Mouse (Mus musculus): ENCODE measurements around the gene Dusp13. TPM values are rescaled to one million over a fixed set of nuclear protein-coding genes. Genes with fewer than 3 reads are reported as not detected.

Dusp13 gene
- polyA plus RNA-seq, 1 experiment from 2014 or later = 0.17 TPM

DNA sequence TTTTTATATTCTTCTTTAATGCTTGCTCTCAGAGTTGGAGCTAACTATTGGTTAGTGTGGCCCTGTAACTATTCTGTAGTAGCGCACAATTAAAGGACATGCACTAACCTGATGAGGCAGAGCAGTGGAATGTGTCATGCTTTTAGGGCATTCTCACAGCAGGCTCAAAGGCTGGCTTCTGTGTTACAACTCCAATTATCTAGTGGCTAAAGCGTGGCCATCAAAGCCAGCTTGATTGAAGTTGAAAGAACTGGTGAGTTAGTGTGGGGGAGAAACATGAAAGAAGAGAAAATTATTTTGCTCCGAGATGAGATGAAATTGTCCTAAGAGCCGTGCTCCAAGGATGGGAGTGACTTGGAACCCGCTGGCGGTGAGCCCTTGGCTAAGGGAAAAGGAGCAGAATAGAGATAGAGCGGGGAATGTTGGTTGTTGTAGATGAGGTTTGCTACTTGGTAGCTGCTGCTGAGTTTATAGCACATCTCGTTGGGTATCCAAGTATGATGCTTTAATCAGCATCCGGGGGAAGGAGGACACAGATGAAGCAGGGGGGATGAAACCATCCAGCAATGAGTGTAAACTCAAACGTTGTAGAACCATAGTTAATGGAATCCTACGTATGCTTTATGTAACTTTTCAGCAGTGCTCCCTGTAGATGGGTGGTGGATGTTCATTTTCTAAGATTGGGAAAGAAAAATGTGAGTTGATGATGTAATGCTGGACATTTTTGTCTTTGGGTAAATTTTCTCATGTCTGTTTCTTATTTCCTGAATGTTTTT, 21.7 kb upstream of the Dusp13 start:
- Histone ChIP-seq H3K27ac (ENCODE audit: low read length) (no peak overlapping the region), H3K4me2 (replicated peaks; ENCODE audit: low read depth, low read length) (no peak overlapping the region), H3K9ac (replicated peaks; ENCODE audit: low read length) (no peak overlapping the region), H3K9me3 (ENCODE audit: low read length) (no peaks in the 10 kb centered on the region), H3K36me3 (ENCODE audit: insufficient read depth, low read length) (peaks cover 11% of the 10 kb centered on the region), H3K27me3 (ENCODE audit: insufficient read depth, low read length) (no peaks in the 10 kb centered on the region), H3K4me3 (ENCODE audit: low read length) (no peak overlapping the region), H3K4me1 (ENCODE audit: insufficient read depth, low read length) (peaks cover 3% of the 10 kb centered on the region; the same call in 1 of the 2 replicates)
- ATAC-seq (ENCODE audit: low FRiP score, low TSS enrichment) = no peak
- 79% methylated on average over 11 of the region's 11 CpGs for WGBS

- Histone ChIP-seq H3K27ac (ENCODE audit: low read length) (no peak overlapping the region), H3K4me2 (replicated peaks; ENCODE audit: low read depth, low read length) (no peak overlapping the region), H3K4me1 (ENCODE audit: insufficient read depth, low read length) (peaks cover 6% of the 10 kb centered on the region), H3K9me3 (ENCODE audit: low read length) (no peaks in the 10 kb centered on the region), H3K4me3 (ENCODE audit: low read length) (no peak overlapping the region), H3K9ac (replicated peaks; ENCODE audit: low read length) (no peak overlapping the region), H3K36me3 (ENCODE audit: insufficient read depth, low read length) (no peaks in the 10 kb centered on the region), H3K27me3 (ENCODE audit: insufficient read depth, low read length) (no peaks in the 10 kb centered on the region)
- no peak for ATAC-seq (ENCODE audit: low FRiP score, low TSS enrichment)
- WGBS = 89% methylated on average over 6 of the region's 6 CpGs
Measured at GRCm38 (mm10) chr14:21766398-21766958, 15.5 kb upstream of the Dusp13 start.

DNA sequence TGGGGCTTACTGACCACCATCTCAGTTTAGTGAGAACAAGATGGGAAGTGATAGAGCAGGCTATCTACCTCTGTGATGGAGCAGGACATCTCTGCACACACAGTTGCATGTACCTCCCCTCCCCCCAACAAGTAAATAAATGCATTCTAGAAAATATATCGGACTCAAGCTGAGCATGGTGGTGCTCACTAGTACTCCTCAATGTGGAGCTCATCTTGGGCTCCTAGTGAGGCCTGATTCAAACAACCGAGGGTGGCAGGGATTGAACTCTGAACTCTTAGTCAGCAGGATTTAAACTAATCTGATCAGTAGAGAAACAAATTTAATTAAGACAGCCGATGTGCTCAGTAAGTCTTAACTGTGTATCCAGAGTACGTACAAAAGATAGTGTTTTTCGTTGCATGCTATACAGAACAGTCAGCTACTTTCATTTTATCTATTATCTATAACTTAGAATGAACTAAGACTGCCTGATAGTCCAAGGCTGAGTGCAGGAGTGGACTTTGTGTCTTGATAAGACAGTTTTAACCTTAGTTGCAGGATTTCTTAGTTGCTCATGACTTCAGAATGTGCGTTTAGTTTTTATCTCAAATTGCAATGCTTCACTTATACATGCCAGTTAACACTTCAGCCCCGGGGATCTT, 14.9 kb upstream of the Dusp13 start:
- ATAC-seq (ENCODE audit: low FRiP score, low TSS enrichment) = no peak
- H3K9ac ChIP-seq (replicated peaks; ENCODE audit: low read length) = no peak overlapping the region
- H3K27ac ChIP-seq (ENCODE audit: low read length) = no peak overlapping the region
- H3K4me1 ChIP-seq (ENCODE audit: insufficient read depth, low read length) = peaks cover 7% of the 10 kb centered on the region
- H3K36me3 ChIP-seq (ENCODE audit: insufficient read depth, low read length) = no peaks in the 10 kb centered on the region
- H3K27me3 ChIP-seq (ENCODE audit: insufficient read depth, low read length) = no peaks in the 10 kb centered on the region
- WGBS = 80% methylated on average over 7 of the region's 7 CpGs
- H3K4me2 ChIP-seq (replicated peaks; ENCODE audit: low read depth, low read length) = no peak overlapping the region
- no peak overlapping the region for H3K4me3 ChIP-seq (ENCODE audit: low read length)
- no peaks in the 10 kb centered on the region for H3K9me3 ChIP-seq (ENCODE audit: low read length)

DNA sequence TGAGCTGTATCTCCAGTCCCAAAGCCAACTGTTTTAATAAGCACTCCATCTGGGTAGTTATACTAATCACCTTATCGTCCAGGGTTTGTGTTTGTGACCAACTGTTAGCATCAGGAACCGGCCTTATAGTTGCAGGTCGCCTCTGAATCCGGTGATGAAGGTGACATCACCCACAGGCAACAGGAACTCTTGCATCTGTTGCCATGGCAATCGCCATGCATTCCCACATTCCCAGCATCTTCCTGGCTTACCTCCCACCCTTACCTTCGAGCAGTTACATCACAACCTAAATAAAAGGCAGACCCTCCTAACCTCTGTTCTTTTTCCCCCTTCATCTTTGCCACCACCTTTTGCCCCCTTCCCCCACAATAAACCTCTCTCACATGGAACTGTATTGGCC, 13.7 kb upstream of the Dusp13 start:
- 86% methylated on average over 6 of the region's 6 CpGs for WGBS
- peaks cover 7% of the 10 kb centered on the region for H3K4me1 ChIP-seq (ENCODE audit: insufficient read depth, low read length)
- ATAC-seq (ENCODE audit: low FRiP score, low TSS enrichment) = no peak

DNA sequence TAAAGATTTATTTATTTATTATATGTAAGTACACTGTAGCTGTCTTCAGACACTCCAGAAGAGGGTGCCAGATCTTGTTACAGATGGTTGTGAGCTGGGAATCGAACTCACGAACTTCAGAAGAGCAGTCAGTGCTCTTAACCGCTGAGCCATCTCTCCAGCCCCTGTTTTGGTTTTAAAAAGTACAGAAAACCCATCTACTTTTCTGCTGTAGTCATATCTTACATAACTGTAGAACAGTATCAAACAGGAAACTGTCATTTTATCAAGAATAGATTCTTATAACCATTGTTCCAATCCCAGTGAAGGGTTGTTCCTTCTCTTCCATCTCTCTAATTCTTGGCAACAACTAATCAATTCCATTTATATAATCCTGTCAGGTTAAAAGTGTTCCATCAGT, 12.8 kb upstream of the Dusp13 start:
- Histone ChIP-seq H3K27ac (ENCODE audit: low read length) (no peak overlapping the region), H3K9ac (replicated peaks; ENCODE audit: low read length) (no peak overlapping the region), H3K27me3 (ENCODE audit: insufficient read depth, low read length) (no peaks in the 10 kb centered on the region), H3K4me1 (ENCODE audit: insufficient read depth, low read length) (peaks cover 7% of the 10 kb centered on the region), H3K4me2 (replicated peaks; ENCODE audit: low read depth, low read length) (no peak overlapping the region), H3K4me3 (ENCODE audit: low read length) (no peak overlapping the region), H3K36me3 (ENCODE audit: insufficient read depth, low read length) (no peaks in the 10 kb centered on the region), H3K9me3 (ENCODE audit: low read length) (no peaks in the 10 kb centered on the region)
- no peak for ATAC-seq (ENCODE audit: low FRiP score, low TSS enrichment)
- 84% methylated on average over 3 of the region's 3 CpGs for WGBS

More for the DNA sequence above, 13.7 kb upstream of the Dusp13 start:
- no peak overlapping the region for H3K4me2 ChIP-seq (replicated peaks; ENCODE audit: low read depth, low read length)
- no peaks in the 10 kb centered on the region for H3K27me3 ChIP-seq (ENCODE audit: insufficient read depth, low read length)
- H3K36me3 ChIP-seq (ENCODE audit: insufficient read depth, low read length) = no peaks in the 10 kb centered on the region
- H3K27ac ChIP-seq (ENCODE audit: low read length) = no peak overlapping the region
- no peak overlapping the region for H3K9ac ChIP-seq (replicated peaks; ENCODE audit: low read length)
- H3K4me3 ChIP-seq (ENCODE audit: low read length) = no peak overlapping the region
- H3K9me3 ChIP-seq (ENCODE audit: low read length) = no peaks in the 10 kb centered on the region

GRCm38 (mm10) chr14:21761560-21761959, 10.6 kb upstream of the Dusp13 start:
- H3K27ac ChIP-seq (ENCODE audit: low read length) = no peak overlapping the region

DNA sequence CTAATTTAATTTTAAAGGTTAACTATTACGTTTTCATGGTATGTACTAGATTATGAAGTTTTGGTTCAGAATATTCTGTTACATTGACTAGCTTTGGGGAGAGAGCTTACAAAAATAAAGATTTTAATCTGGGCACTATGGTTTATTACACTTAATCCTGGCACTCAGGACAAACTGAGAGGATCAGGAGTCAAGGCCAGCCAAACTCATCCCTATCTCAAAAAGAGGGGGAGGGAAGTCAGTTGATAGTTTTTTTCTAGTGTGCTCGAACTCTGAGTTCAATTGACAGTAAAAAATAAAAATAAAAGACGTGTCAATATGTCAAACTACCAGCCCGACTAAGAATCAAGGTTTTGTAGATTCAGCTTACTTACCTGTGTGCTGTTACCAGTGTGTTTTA, 2.4 kb upstream of the Dusp13 start:
- no peaks in the 10 kb centered on the region for H3K27me3 ChIP-seq (ENCODE audit: insufficient read depth, low read length)
- no peaks in the 10 kb centered on the region for H3K9me3 ChIP-seq (ENCODE audit: low read length)
- no peak overlapping the region for H3K9ac ChIP-seq (replicated peaks; ENCODE audit: low read length)
- no peaks in the 10 kb centered on the region for H3K36me3 ChIP-seq (ENCODE audit: insufficient read depth, low read length)
- no peak overlapping the region for H3K4me2 ChIP-seq (replicated peaks; ENCODE audit: low read depth, low read length)
- peaks cover 15% of the 10 kb centered on the region for H3K4me1 ChIP-seq (ENCODE audit: insufficient read depth, low read length)
- WGBS = 78% methylated on average over 4 of the region's 4 CpGs
- H3K27ac ChIP-seq (ENCODE audit: low read length) = no peak overlapping the region
- H3K4me3 ChIP-seq (ENCODE audit: low read length) = no peak overlapping the region
- ATAC-seq (ENCODE audit: low FRiP score, low TSS enrichment) = no peak

More at GRCm38 (mm10) chr14:21761560-21761959, 10.6 kb upstream of the Dusp13 start:
- Histone ChIP-seq H3K9ac (replicated peaks; ENCODE audit: low read length) (no peak overlapping the region), H3K4me2 (replicated peaks; ENCODE audit: low read depth, low read length) (no peak overlapping the region), H3K4me1 (ENCODE audit: insufficient read depth, low read length) (peaks cover 8% of the 10 kb centered on the region), H3K27me3 (ENCODE audit: insufficient read depth, low read length) (no peaks in the 10 kb centered on the region), H3K36me3 (ENCODE audit: insufficient read depth, low read length) (no peaks in the 10 kb centered on the region), H3K4me3 (ENCODE audit: low read length) (no peak overlapping the region), H3K9me3 (ENCODE audit: low read length) (no peaks in the 10 kb centered on the region)
- 65% methylated on average over 9 of the region's 9 CpGs for WGBS
- no peak for ATAC-seq (ENCODE audit: low FRiP score, low TSS enrichment)

DNA sequence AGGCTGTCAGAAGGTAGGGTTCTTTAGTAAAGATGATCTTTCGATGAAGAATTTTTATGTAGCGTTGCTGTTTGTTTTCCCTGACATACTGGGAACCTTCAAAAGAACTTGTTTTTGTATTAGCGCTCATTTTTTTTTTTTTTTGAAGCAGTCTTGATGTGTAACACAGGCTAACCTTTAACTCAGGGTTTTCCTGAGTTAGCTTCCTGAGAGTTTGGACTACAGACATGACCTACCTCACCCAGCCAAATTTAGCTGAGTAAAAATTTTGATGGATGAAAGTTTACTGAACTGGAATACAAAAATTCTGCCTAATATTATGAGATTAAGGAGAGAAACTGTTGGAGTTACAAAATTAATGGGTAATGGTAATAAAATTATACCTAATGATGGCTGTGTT, 1.4 kb upstream of the Dusp13 start:
- Histone ChIP-seq H3K27ac (ENCODE audit: low read length) (no peak overlapping the region), H3K4me3 (ENCODE audit: low read length) (no peak overlapping the region), H3K4me1 (ENCODE audit: insufficient read depth, low read length) (peaks cover 15% of the 10 kb centered on the region), H3K9ac (replicated peaks; ENCODE audit: low read length) (no peak overlapping the region), H3K36me3 (ENCODE audit: insufficient read depth, low read length) (no peaks in the 10 kb centered on the region), H3K27me3 (ENCODE audit: insufficient read depth, low read length) (no peaks in the 10 kb centered on the region), H3K9me3 (ENCODE audit: low read length) (no peaks in the 10 kb centered on the region), H3K4me2 (replicated peaks; ENCODE audit: low read depth, low read length) (peak overlapping the region; percentile 71; the same call in 1 of the 2 replicates)
- ATAC-seq (ENCODE audit: low FRiP score, low TSS enrichment) = no peak
- WGBS = 82% methylated on average over 3 of the region's 3 CpGs

DNA sequence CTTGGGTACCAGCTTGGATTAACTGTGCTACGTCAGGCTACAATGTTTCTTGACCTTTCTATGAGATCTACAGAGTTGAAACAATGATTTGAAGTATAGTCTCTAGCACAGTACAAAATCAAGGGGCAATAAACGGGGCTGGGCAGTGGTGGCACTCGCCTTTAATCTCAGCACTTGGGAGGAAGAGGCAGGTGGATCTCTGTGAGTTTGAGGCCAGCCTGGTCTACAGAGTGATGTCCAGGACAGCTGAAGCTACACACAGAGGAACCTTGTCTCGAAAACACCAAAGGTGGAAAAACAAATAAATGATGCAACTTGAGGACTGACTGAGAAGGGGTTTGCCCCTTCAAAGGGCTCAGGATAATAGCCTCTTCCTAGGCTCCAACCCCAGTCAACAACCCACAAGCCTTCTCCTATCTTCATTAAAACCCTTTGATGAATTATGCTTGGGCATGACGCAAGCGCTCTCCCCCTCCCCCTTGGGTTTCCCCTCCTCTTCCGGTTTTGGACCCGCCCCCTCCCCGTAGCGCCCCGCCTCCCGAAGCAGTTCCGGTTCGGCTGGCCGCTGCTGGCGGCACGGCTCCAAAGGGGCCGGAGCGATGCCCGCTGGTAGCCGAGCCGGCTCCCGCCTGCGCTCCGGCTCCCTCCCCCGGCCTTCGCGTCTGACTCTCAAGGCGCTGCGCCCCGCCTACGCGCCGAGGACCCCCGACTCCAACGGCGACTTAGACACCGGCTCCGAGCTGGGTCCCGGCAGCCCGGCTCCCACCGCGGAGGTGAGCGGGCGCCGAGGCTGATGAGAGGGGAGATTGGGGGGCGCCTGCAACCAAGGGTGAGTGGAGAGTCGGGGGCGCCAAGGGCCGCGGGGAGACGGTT, 737 bp downstream of the Dusp13 start, which contains the start of gene Samd8:
Gene Samd8 (plus strand): TSS at position 524 of the 873 bp plus-strand sequence.
- Histone ChIP-seq H3K4me2 (replicated peaks; ENCODE audit: low read depth, low read length) (peak within 1 kb of the TSS; percentile 71), H3K9me3 (ENCODE audit: low read length) (no peaks in the 10 kb centered on the region), H3K36me3 (ENCODE audit: insufficient read depth, low read length) (no peaks in the 10 kb centered on the region), H3K4me1 (ENCODE audit: insufficient read depth, low read length) (peaks cover 15% of the 10 kb centered on the region), H3K27me3 (ENCODE audit: insufficient read depth, low read length) (no peaks in the 10 kb centered on the region), H3K9ac (replicated peaks; ENCODE audit: low read length) (peak within 1 kb of the TSS; percentile 92), H3K4me3 (ENCODE audit: low read length) (peak within 1 kb of the TSS; percentile 96), H3K27ac (ENCODE audit: low read length) (peak within 1 kb of the TSS; percentile 78)
- peak; percentile 77 for ATAC-seq (ENCODE audit: low FRiP score, low TSS enrichment)
- WGBS = 6% methylated on average over 51 of the region's 52 CpGs

Data from kidney, embryonic 16.5 days (tissue).